Mouse (Mus musculus): ENCODE measurements around the gene Opalin. TPM values are rescaled to one million over a fixed set of nuclear protein-coding genes. Genes with fewer than 3 reads are reported as not detected.

Gene Opalin
- total and polyA plus RNA-seq, 3 experiments = 0.27 TPM; not detected in 2

DNA sequence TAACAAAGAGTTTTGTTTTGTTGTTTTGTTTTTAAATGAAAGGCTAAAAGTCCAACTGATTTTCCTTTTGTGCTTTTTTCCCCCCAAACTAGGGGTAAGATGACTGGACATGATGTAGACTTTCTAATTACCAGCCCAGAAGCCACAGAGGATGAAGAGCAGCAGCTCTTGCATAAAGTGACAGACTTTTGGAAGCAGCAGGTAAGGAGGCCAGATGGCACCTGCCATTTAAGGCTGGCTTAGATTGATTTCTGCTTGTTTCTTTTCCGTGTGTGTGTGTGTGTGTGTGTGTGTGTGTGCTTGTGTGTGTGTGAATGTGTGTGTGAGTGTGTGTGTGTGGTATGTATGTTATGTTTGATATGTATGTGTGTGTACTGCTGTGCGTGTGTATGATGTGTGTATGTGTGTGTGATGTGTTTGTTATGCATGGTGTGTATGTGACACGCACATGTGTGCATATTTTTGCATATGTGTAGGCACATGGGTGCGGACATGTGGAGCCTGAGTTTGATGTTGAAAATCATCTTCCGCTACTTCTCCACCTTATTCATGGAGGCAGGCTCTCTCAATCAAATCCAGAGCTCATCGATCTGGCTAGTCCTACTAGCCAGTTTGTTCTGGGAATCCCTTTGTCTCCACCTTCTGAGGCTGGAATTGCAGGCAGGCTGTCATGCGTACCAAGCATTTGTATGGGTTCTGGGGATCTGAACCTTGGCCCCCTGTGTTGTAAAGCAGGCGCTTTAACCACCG is 29.3 kb downstream of the Opalin start:
- no peak for ATAC-seq (ENCODE audit: extremely low read depth, insufficient number of reproducible peaks, low FRiP score, poor library complexity, severe bottlenecking)
- TF ChIP-seq TAL1 (conservative IDR thresholded peaks at IDR 0.05; ENCODE audit: low read depth, low read length) (no peak), POLR2AphosphoS5 (IDR thresholded peaks at IDR 0.05; ENCODE audit: insufficient replicate concordance, low read depth, low read length) (no peak), CTCF (IDR thresholded peaks at IDR 0.05; ENCODE audit: low read depth, low read length) (no peak), GATA2 (IDR thresholded peaks at IDR 0.05; ENCODE audit: borderline replicate concordance, low read depth, low read length) (no peak), GATA1 (IDR thresholded peaks at IDR 0.05; ENCODE audit: borderline replicate concordance, low read length) (no peak)
- H3K4me3 ChIP-seq (ENCODE audit: low read depth, low read length) = no peak overlapping the region
- DNase-seq (ENCODE audit: low spot score) = no peak
- no peaks in the 10 kb centered on the region for H3K4me1 ChIP-seq (ENCODE audit: insufficient read depth, low read depth, low read length)
- H3K36me3 ChIP-seq (replicated peaks) = no peaks in the 10 kb centered on the region
- H3K27me3 ChIP-seq (ENCODE audit: insufficient read depth, low read length) = peaks cover 2% of the 10 kb centered on the region; the same call in 1 of the 2 replicates
- no peaks in the 10 kb centered on the region for H3K9me3 ChIP-seq (replicated peaks)

DNA sequence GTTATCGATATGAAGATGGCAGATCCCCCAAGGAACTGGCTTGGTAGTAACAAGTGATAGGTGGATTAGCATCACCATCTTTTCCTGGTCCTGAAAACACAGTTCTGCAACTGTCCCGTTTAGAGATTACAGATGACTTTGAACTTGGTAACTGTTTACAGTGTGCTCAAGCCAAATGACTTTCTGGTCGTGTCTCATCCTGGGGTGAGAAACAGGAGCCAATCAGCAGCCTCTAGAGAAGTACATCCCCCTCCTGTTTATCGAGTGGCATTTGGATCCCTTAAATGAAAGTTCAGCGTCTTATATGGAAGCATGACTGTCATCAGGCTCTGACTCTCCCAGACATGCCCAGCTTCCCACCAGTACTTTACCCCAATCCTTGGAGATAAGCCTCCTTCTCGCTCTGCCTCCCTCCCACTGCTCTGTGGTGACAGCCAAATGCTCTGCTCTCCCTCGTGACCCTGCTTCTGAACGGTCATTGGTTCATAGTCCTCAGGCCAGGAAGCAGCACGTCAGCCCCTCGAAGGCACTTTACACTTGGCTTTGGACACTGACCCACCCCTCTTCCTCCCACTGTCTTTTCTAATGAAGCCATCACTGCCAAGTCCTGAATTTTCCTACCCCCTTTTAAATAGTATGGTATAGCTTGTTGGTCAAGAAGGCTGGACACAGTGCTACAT is 31.7 kb downstream of the Opalin start:
- DNase-seq (ENCODE audit: low spot score) = no peak
- no peak for ATAC-seq (ENCODE audit: extremely low read depth, insufficient number of reproducible peaks, low FRiP score, poor library complexity, severe bottlenecking)
- no peaks in the 10 kb centered on the region for H3K4me1 ChIP-seq (ENCODE audit: insufficient read depth, low read depth, low read length)
- no peak overlapping the region for H3K4me3 ChIP-seq (ENCODE audit: low read depth, low read length)
- no peaks in the 10 kb centered on the region for H3K9me3 ChIP-seq (replicated peaks)
- H3K27me3 ChIP-seq (ENCODE audit: insufficient read depth, low read length) = no peaks in the 10 kb centered on the region
- H3K36me3 ChIP-seq (replicated peaks) = no peaks in the 10 kb centered on the region
- no peak for TF ChIP-seq TAL1 (conservative IDR thresholded peaks at IDR 0.05; ENCODE audit: low read depth, low read length)
- no peak for TF ChIP-seq POLR2AphosphoS5 (IDR thresholded peaks at IDR 0.05; ENCODE audit: insufficient replicate concordance, low read depth, low read length)
- no peak for TF ChIP-seq GATA2 (IDR thresholded peaks at IDR 0.05; ENCODE audit: borderline replicate concordance, low read depth, low read length)
- TF ChIP-seq CTCF (IDR thresholded peaks at IDR 0.05; ENCODE audit: low read depth, low read length) = no peak
- no peak for TF ChIP-seq GATA1 (IDR thresholded peaks at IDR 0.05; ENCODE audit: borderline replicate concordance, low read length)

DNA sequence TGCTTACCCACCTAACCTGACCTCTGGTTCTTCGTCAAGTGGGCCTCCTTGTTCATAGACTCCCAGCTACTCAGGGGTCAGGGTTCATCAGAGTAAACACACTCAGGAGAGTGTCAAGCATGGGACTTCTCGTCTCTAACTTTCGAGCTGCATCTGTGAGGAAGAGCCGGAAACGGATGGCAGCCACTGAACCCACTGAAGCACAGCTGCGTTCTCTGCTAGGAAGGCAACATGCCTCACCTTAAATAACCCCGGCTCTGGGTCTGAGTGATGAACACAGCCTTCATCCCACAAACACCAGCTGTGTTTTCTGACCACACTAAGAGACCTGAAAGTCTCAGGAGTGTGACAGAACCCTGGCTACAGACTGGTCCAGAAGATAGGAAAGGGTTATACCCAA is 37.8 kb downstream of the Opalin start:
- Histone ChIP-seq H3K9me3 (replicated peaks) (no peaks in the 10 kb centered on the region), H3K4me1 (ENCODE audit: insufficient read depth, low read depth, low read length) (no peaks in the 10 kb centered on the region), H3K27me3 (ENCODE audit: insufficient read depth, low read length) (no peaks in the 10 kb centered on the region; the same call in 1 of the 2 replicates), H3K36me3 (replicated peaks) (no peaks in the 10 kb centered on the region), H3K4me3 (ENCODE audit: low read depth, low read length) (no peak overlapping the region)
- no peak for TF ChIP-seq POLR2AphosphoS5 (IDR thresholded peaks at IDR 0.05; ENCODE audit: insufficient replicate concordance, low read depth, low read length)
- no peak for TF ChIP-seq GATA1 (IDR thresholded peaks at IDR 0.05; ENCODE audit: borderline replicate concordance, low read length)
- TF ChIP-seq GATA2 (IDR thresholded peaks at IDR 0.05; ENCODE audit: borderline replicate concordance, low read depth, low read length) = no peak
- TF ChIP-seq CTCF (IDR thresholded peaks at IDR 0.05; ENCODE audit: low read depth, low read length) = no peak
- TF ChIP-seq TAL1 (conservative IDR thresholded peaks at IDR 0.05; ENCODE audit: low read depth, low read length) = no peak
- no peak for DNase-seq (ENCODE audit: low spot score)
- ATAC-seq (ENCODE audit: extremely low read depth, insufficient number of reproducible peaks, low FRiP score, poor library complexity, severe bottlenecking) = no peak

DNA sequence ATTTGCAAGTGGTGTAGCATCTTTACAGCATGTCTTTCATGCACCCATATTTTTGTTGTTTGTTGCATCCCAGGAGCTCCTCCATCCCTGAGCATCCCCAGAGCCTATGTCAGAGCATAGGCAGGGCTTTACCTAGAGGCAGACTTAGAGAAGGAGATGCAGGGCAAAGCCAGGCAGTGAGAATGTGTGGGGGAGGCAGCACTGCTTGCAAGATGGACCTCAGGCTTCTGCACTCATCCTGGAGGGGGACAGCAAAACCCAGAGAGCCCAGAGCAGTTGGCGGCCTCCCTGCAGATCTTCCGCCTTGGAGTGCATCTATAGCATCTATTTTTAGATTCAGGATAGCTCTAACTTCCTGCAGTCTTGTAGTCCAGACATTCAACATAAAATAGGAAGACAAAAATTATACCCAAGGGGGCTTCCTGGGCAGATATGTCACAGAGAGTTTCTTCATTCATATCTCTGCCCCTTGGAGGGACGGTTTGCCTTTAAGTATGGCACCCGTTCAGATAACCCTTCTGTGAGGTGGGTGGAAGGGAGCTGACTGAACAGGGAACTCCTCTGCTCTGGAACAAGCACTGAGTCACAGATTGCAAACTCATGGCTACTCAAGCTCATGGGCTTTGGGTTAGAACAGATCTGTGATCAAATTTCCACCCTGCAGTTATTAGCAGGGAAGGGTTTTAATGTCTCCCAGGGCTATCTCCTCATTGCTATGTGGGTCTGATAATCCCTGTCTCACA is 40.9 kb downstream of the Opalin start:
- no peak for ATAC-seq (ENCODE audit: extremely low read depth, insufficient number of reproducible peaks, low FRiP score, poor library complexity, severe bottlenecking)

DNA sequence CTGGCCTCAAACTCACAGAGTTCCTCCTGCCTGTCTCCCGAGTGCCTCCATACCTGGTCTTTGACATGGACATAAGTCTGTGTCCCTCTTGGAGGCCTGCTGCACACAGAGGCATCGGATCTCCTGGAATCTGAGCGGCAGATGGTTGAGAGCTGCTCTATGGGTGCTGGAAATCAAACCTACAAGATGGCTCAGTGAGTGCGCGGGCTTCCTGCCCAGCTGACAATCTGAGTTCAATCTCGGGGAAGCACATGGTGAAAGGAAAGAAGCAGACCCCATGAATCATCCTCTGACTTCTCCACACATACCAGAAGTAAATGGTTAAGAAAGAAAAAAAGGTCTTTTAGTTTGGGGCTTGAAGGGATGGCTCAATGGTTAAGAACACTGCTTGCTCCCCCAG is 45.0 kb downstream of the Opalin start:
- Histone ChIP-seq H3K27me3 (ENCODE audit: insufficient read depth, low read length) (peaks cover 14% of the 10 kb centered on the region), H3K4me3 (ENCODE audit: low read depth, low read length) (no peak overlapping the region), H3K9me3 (replicated peaks) (no peaks in the 10 kb centered on the region), H3K4me1 (ENCODE audit: insufficient read depth, low read depth, low read length) (no peaks in the 10 kb centered on the region), H3K36me3 (replicated peaks) (no peaks in the 10 kb centered on the region)
- no peak for DNase-seq (ENCODE audit: low spot score)
- TF ChIP-seq TAL1 (conservative IDR thresholded peaks at IDR 0.05; ENCODE audit: low read depth, low read length) (no peak), GATA1 (IDR thresholded peaks at IDR 0.05; ENCODE audit: borderline replicate concordance, low read length) (no peak), GATA2 (IDR thresholded peaks at IDR 0.05; ENCODE audit: borderline replicate concordance, low read depth, low read length) (no peak), POLR2AphosphoS5 (IDR thresholded peaks at IDR 0.05; ENCODE audit: insufficient replicate concordance, low read depth, low read length) (no peak), CTCF (IDR thresholded peaks at IDR 0.05; ENCODE audit: low read depth, low read length) (no peak)
- no peak for ATAC-seq (ENCODE audit: extremely low read depth, insufficient number of reproducible peaks, low FRiP score, poor library complexity, severe bottlenecking)

More for the DNA sequence above, 40.9 kb downstream of the Opalin start:
- no peak for DNase-seq (ENCODE audit: low spot score)
- TF ChIP-seq TAL1 (conservative IDR thresholded peaks at IDR 0.05; ENCODE audit: low read depth, low read length) = no peak
- TF ChIP-seq CTCF (IDR thresholded peaks at IDR 0.05; ENCODE audit: low read depth, low read length) = no peak
- no peak for TF ChIP-seq GATA2 (IDR thresholded peaks at IDR 0.05; ENCODE audit: borderline replicate concordance, low read depth, low read length)
- TF ChIP-seq POLR2AphosphoS5 (IDR thresholded peaks at IDR 0.05; ENCODE audit: insufficient replicate concordance, low read depth, low read length) = no peak
- TF ChIP-seq GATA1 (IDR thresholded peaks at IDR 0.05; ENCODE audit: borderline replicate concordance, low read length) = no peak
- Histone ChIP-seq H3K27me3 (ENCODE audit: insufficient read depth, low read length) (peaks cover 9% of the 10 kb centered on the region), H3K4me1 (ENCODE audit: insufficient read depth, low read depth, low read length) (no peaks in the 10 kb centered on the region), H3K36me3 (replicated peaks) (no peaks in the 10 kb centered on the region), H3K4me3 (ENCODE audit: low read depth, low read length) (no peak overlapping the region), H3K9me3 (replicated peaks) (no peaks in the 10 kb centered on the region)

DNA sequence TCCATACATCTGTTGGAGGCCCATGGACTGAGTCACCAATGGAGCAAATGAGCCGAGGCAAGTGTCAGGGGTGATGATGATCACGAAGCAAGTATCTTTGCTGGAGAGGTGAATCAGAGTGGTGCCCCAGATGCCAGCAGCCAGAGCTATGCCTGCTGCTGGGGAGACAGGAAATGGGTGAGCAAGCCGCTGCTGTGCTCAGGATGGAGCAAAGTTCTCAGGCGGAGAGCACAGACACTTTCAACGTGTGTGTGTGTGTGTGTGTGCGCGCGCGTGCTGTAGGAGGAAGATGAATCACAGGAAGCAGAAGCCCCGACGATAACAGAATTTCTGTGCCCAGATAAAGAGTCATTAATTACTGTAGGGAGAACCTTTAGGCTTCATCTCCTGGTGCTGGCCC is 45.9 kb downstream of the Opalin start:
- TF ChIP-seq CTCF (IDR thresholded peaks at IDR 0.05; ENCODE audit: low read depth, low read length) = no peak
- no peak for TF ChIP-seq GATA1 (IDR thresholded peaks at IDR 0.05; ENCODE audit: borderline replicate concordance, low read length)
- Histone ChIP-seq H3K4me3 (ENCODE audit: low read depth, low read length) (no peak overlapping the region), H3K4me1 (ENCODE audit: insufficient read depth, low read depth, low read length) (no peaks in the 10 kb centered on the region), H3K9me3 (replicated peaks) (no peaks in the 10 kb centered on the region), H3K36me3 (replicated peaks) (no peaks in the 10 kb centered on the region), H3K27me3 (ENCODE audit: insufficient read depth, low read length) (peaks cover 16% of the 10 kb centered on the region)
- no peak for ATAC-seq (ENCODE audit: extremely low read depth, insufficient number of reproducible peaks, low FRiP score, poor library complexity, severe bottlenecking)
- no peak for DNase-seq (ENCODE audit: low spot score)

All from G1E (cell line).